ENCODE assay signal across 9 mouse cellular contexts in the genomic region with DNA sequence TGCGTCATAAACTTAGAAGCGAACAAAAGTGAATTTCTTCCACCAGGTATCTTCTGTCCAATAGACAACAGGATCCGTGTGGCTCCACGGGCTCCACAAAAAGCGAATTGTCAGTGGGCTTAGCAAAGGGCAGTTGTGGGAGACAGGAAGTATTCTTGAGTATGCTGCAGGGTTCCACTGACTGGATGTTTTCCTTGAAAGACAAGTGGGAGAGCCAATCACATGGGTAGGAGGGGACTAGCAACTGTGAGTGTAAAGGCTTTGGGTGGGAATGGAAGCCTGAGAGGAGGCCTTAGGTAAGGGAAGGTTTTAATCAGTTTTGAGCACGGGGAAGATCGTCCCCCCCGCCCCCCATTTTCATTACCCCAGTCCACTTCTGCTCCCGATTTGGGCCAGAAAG. TPM values are rescaled to one million over a fixed set of nuclear protein-coding genes. Genes with fewer than 3 reads are reported as not detected.
DNase-seq lines count a peak whose midpoint lies in the region; ATAC-seq lines count a peak whose summit lies in the region.
"Had no signal": no experiment of that assay in that cellular context is flagged by ENCODE, and none has a peak within 500 bp of the region (broad histone marks: within the 10 kb centered on the region; RNA-seq: fewer than 3 reads in every experiment).

No protein-coding gene starts in this region.

- H3K4me1 ChIP-seq in forebrain, embryonic 16.5 days (replicated peaks; ENCODE audit: control insufficient read depth, insufficient read depth, low read length) = no peaks in the 10 kb centered on the region; the same call in 1 of the 2 replicates

- 69% methylated on average over 9 of the region's 9 CpGs for WGBS in forebrain, embryonic 16.5 days

- no peaks in the 10 kb centered on the region for H3K9me3 ChIP-seq in forebrain, embryonic 16.5 days (ENCODE audit: control insufficient read depth, low read length)

- no peaks in the 10 kb centered on the region for H3K36me3 ChIP-seq in forebrain, embryonic 16.5 days (ENCODE audit: control insufficient read depth, insufficient read depth)

- no peak overlapping the region for H3K9ac ChIP-seq in forebrain, embryonic 16.5 days (replicated peaks; ENCODE audit: low read depth, low read length)

- no peak overlapping the region for H3K4me2 ChIP-seq in forebrain, embryonic 16.5 days (ENCODE audit: low read length)

- H3K27me3 ChIP-seq in forebrain, embryonic 16.5 days (replicated peaks; ENCODE audit: control insufficient read depth, insufficient read depth, low read length) = no peaks in the 10 kb centered on the region

- no peak overlapping the region for H3K4me3 ChIP-seq in forebrain, embryonic 16.5 days (replicated peaks; ENCODE audit: low read length)

- ATAC-seq in forebrain, embryonic 16.5 days = peak; percentile 90
- ATAC-seq in megakaryocyte-erythroid progenitor cell, adult 5-6 weeks (replicated peaks; ENCODE audit: low FRiP score, low TSS enrichment, poor library complexity, severe bottlenecking) = no peak

- peak; percentile 14 for DNase-seq in kidney, adult 9 months
- no peak for DNase-seq in kidney, adult 8-10 months
- DNase-seq in Muller cell, postnatal 12 days (ENCODE audit: inconsistent ontology term) = peak; percentile 17
- DNase-seq in lung, postnatal 14 days = peak; percentile 16
- no peak for DNase-seq in spleen, postnatal 4 days (ENCODE audit: low spot score in 2 of 2)
- no peak for DNase-seq in right cerebral cortex, adult 18-20 months

- H3K27ac ChIP-seq in forebrain, embryonic 16.5 days (ENCODE audit: low read length) = no peak overlapping the region

RNA-seq across cellular contexts. Expression of a gene that starts 16.9 kb away (rescaled TPM):
- polyA plus RNA-seq in forebrain, embryonic 16.5 days (2015; fragmentation: Nextera tagmentation; extraction: Ambion mirVana) = 1.7 and 3.1 TPM in 2 replicates
- total RNA-seq in megakaryocyte-erythroid progenitor cell, adult 5-6 weeks (2014; fragmentation: Nextera tagmentation) = not detected in 2 replicates
- not detected in 2 replicates for total RNA-seq in megakaryocyte-erythroid progenitor cell, adult 5-6 weeks (2017)
- polyA plus RNA-seq: liver, adult 2 months had no signal

RNA-seq across cellular contexts. Expression of a gene that starts 24.0 kb away (rescaled TPM):
- polyA plus RNA-seq in forebrain, embryonic 16.5 days (2015; fragmentation: Nextera tagmentation; extraction: Ambion mirVana) = 97.3 and 97.9 TPM in 2 replicates
- total RNA-seq in megakaryocyte-erythroid progenitor cell, adult 5-6 weeks (2014; fragmentation: Nextera tagmentation) = not detected in 2 replicates
- not detected in 2 replicates for total RNA-seq in megakaryocyte-erythroid progenitor cell, adult 5-6 weeks (2017)
- total RNA-seq: liver, adult 2 months had no signal
- polyA plus RNA-seq: liver, adult 2 months had no signal

RNA-seq across cellular contexts. Expression of a gene that starts 31.0 kb away (rescaled TPM):
- 0.20 and 0.30 TPM in 2 replicates for polyA plus RNA-seq in forebrain, embryonic 16.5 days (2015; fragmentation: Nextera tagmentation; extraction: Ambion mirVana)
- not detected in 2 replicates for total RNA-seq in megakaryocyte-erythroid progenitor cell, adult 5-6 weeks (2014; fragmentation: Nextera tagmentation)
- not detected in 2 replicates for total RNA-seq in megakaryocyte-erythroid progenitor cell, adult 5-6 weeks (2017)
- total RNA-seq: liver, adult 2 months had no signal
- polyA plus RNA-seq: liver, adult 2 months had no signal

Comparison
In these comparisons a context has a peak if more than half of its experiments do, and no peak if none do; other contexts are left out.
1. DNase-seq: peak in kidney, adult 9 months (single experiment), Muller cell, postnatal 12 days (single experiment) and lung, postnatal 14 days (single experiment); none in kidney, adult 8-10 months (0 of 2), spleen, postnatal 4 days (0 of 2) and right cerebral cortex, adult 18-20 months (single experiment).